Mouse (Mus musculus) layer of hippocampus, postnatal 36 days (tissue): ENCODE data around the gene Cd3eap. TPM values are rescaled to one million over a fixed set of nuclear protein-coding genes. Genes with fewer than 3 reads are reported as not detected.

ENCODE experiments used
- DNase-seq, 2 experiments: peaks; one replicate each; pipeline ENCODE4 v3.0.0; 2022
- total RNA-seq, 2 experiments: library from RNA; stranded (reverse); gene quantifications; 2 replicates each; pipeline ENCODE4 v1.2.3; 2021

The Cd3eap gene
- total RNA-seq, 2 experiments from 2014 or later: 17.6 to 19.4 TPM

GRCm38 (mm10) chr7:19361720-19362119, 2.4 kb upstream of the Cd3eap start:
- peak; percentile 65 to 69 for DNase-seq

- peak; percentile 88 to 89 for DNase-seq
Measured at GRCm38 (mm10) chr7:19360944-19361343, 1.7 kb upstream of the Cd3eap start.

- peak; percentile 64 to 74 for DNase-seq
Measured at GRCm38 (mm10) chr7:19359892-19360641, 784 bp upstream of the Cd3eap start.

GRCm38 (mm10) chr7:19358634-19359033, 649 bp downstream of the Cd3eap start:
- no peak for DNase-seq

GRCm38 (mm10) chr7:19357381-19358375, 1.6 kb downstream of the Cd3eap start:
- DNase-seq: no peak

- no peak for DNase-seq
Measured at GRCm38 (mm10) chr7:19356311-19356710, 3.0 kb downstream of the Cd3eap start.

GRCm38 (mm10) chr7:19354991-19355390, 4.3 kb downstream of the Cd3eap start:
- DNase-seq: no peak

- no peak for DNase-seq
Measured at GRCm38 (mm10) chr7:19350221-19350620, 9.1 kb downstream of the Cd3eap start.

- DNase-seq: no peak
Measured at GRCm38 (mm10) chr7:19349188-19349915, 9.9 kb downstream of the Cd3eap start.

GRCm38 (mm10) chr7:19344938-19345471, 14.3 kb downstream of the Cd3eap start:
- peak; percentile 92 to 94 for DNase-seq

- DNase-seq: no peak
Measured at GRCm38 (mm10) chr7:19344237-19344847, 14.9 kb downstream of the Cd3eap start, which contains the start of gene Ercc1. Gene Ercc1, plus strand, starts transcription at chr7:19344778.

- DNase-seq: peak; percentile 71 to 74
Measured at GRCm38 (mm10) chr7:19343210-19343808, 16.0 kb downstream of the Cd3eap start.

- DNase-seq: peak; percentile 88 to 90
Measured at GRCm38 (mm10) chr7:19342481-19343027, 16.7 kb downstream of the Cd3eap start.

GRCm38 (mm10) chr7:19341761-19342409, 17.4 kb downstream of the Cd3eap start:
- no peak for DNase-seq

GRCm38 (mm10) chr7:19341250-19341649, 18.0 kb downstream of the Cd3eap start:
- no peak for DNase-seq

- no peak for DNase-seq
Measured at GRCm38 (mm10) chr7:19338596-19338995, 20.7 kb downstream of the Cd3eap start.

- DNase-seq: no peak
Measured at GRCm38 (mm10) chr7:19338060-19338459, 21.2 kb downstream of the Cd3eap start.

- DNase-seq: peak in 1 of 2 experiments; percentile 45
Measured at GRCm38 (mm10) chr7:19337122-19337521, 22.2 kb downstream of the Cd3eap start.

GRCm38 (mm10) chr7:19335583-19335982, 23.7 kb downstream of the Cd3eap start:
- no peak for DNase-seq

GRCm38 (mm10) chr7:19332709-19333352, 26.5 kb downstream of the Cd3eap start:
- DNase-seq: peak; percentile 84
